In the genomic region with DNA sequence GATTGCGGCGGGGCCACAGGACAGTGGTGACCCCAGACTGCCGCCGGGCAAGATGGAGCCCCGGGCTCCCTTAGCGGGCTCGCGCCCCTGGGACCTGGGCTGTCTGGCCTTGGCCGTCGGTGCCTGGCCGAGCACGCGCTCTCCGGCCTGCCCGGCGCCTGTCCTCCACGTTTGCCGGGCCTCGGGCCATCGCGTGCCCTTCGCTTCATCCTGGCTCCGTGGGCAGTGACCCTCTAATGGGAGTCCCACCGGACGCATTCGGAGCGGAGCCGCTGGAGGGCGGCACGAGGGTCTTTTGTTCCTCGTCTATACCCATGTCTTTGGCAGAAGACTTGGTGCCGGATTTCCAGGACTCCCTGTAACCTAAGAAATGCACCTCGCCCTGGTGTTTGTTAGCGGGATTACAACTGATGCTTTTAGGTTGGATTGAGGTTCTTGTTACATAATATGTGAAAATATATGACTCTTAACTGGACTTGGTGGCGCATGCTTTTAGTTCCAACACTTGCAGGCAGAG, we compare ENCODE assay signal across 8 mouse cellular contexts. TPM values are rescaled to one million over a fixed set of nuclear protein-coding genes. Genes with fewer than 3 reads are reported as not detected.
DNase-seq lines count a peak whose midpoint lies in the region; ATAC-seq and TF ChIP-seq lines count a peak whose summit lies in the region.

No protein-coding gene starts in this region.

- H3K9ac ChIP-seq in ES-Bruce4 (ENCODE audit: low read depth, poor library complexity, severe bottlenecking), result peak overlapping the region; percentile 76
- H3K9ac ChIP-seq in forebrain, embryonic 13.5 days, result peak overlapping the region; percentile 88
- H3K9ac ChIP-seq in neural tube, embryonic 15.5 days (replicated peaks), result peak overlapping the region; percentile 65

- TF ChIP-seq CTCF in ES-Bruce4 (IDR thresholded peaks at IDR 0.05; ENCODE audit: low read depth, low read length), result peak; percentile 0

- no peaks in the 10 kb centered on the region for H3K9me3 ChIP-seq in ES-Bruce4 (replicated peaks; ENCODE audit: control insufficient read depth, insufficient read depth, low read length, poor library complexity, severe bottlenecking)
- no peaks in the 10 kb centered on the region for H3K9me3 ChIP-seq in forebrain, embryonic 13.5 days (replicated peaks)
- H3K9me3 ChIP-seq in neural tube, embryonic 15.5 days (replicated peaks), result no peaks in the 10 kb centered on the region

- no peak for TF ChIP-seq EP300 in ES-Bruce4 (IDR thresholded peaks at IDR 0.05; ENCODE audit: insufficient read depth, low read depth, low read length)

- peaks cover under 1% of the 10 kb centered on the region for H3K4me1 ChIP-seq in ES-Bruce4 (ENCODE audit: control insufficient read depth, insufficient read depth, low read length)
- peaks cover 25% of the 10 kb centered on the region for H3K4me1 ChIP-seq in forebrain, embryonic 13.5 days
- peaks cover 27% of the 10 kb centered on the region for H3K4me1 ChIP-seq in neural tube, embryonic 15.5 days

- intact Hi-C loops in heart, postnatal 14 days (cut with DNase I), result loop anchor here (5.0 kb wide), 1 partner anchor 75 kb away; the partner anchor contains the start of gene Zmym2

- H3K36me3 ChIP-seq in ES-Bruce4 (ENCODE audit: control insufficient read depth, insufficient read depth, low read length, poor library complexity, severe bottlenecking), result 0 out of 2 replicates have a peak, but pooled peaks cover 4% of the 10 kb centered on the region
- H3K36me3 ChIP-seq in forebrain, embryonic 13.5 days (ENCODE audit: poor library complexity, severe bottlenecking), result peaks cover 4% of the 10 kb centered on the region; the same call in 1 of the 2 replicates
- H3K36me3 ChIP-seq in neural tube, embryonic 15.5 days, result no peaks in the 10 kb centered on the region

- ATAC-seq in cerebellum, adult (ENCODE audit: insufficient number of reproducible peaks, low FRiP score, low TSS enrichment), result peak; percentile 43
- ATAC-seq in forebrain, embryonic 13.5 days, result peak; percentile 42
- ATAC-seq in neural tube, embryonic 15.5 days (ENCODE audit: low FRiP score), result peak; percentile 39

- no peaks in the 10 kb centered on the region for H3K27me3 ChIP-seq in ES-Bruce4 (ENCODE audit: control insufficient read depth, insufficient read depth, low read length, poor library complexity, severe bottlenecking)
- no peaks in the 10 kb centered on the region for H3K27me3 ChIP-seq in forebrain, embryonic 13.5 days
- no peaks in the 10 kb centered on the region for H3K27me3 ChIP-seq in neural tube, embryonic 15.5 days (replicated peaks)

- 1% methylated on average over 29 of the region's 35 CpGs for WGBS in forebrain, embryonic 13.5 days
- WGBS in neural tube, embryonic 15.5 days, result under 1% methylated on average over 35 of the region's 35 CpGs

- no peak for TF ChIP-seq POLR2A in ES-Bruce4 (IDR thresholded peaks at IDR 0.05; ENCODE audit: insufficient read depth, low read length)

- H3K27ac ChIP-seq in ES-Bruce4 (ENCODE audit: insufficient read depth, low read length), result no peak overlapping the region
- H3K27ac ChIP-seq in forebrain, embryonic 13.5 days, result peak overlapping the region; percentile 96
- H3K27ac ChIP-seq in neural tube, embryonic 15.5 days (replicated peaks), result peak overlapping the region; percentile 96

- peak overlapping the region; percentile 52 for H3K4me3 ChIP-seq in ES-Bruce4 (ENCODE audit: low read depth, low read length)
- peak overlapping the region; percentile 57 for H3K4me3 ChIP-seq in forebrain, embryonic 13.5 days
- H3K4me3 ChIP-seq in neural tube, embryonic 15.5 days (replicated peaks), result peak overlapping the region; percentile 64

- peak; percentile 67 to 77 for DNase-seq in heart, postnatal 14 days
- DNase-seq in layer of hippocampus, adult 11-12 months (ENCODE audit: low spot score), result peak; percentile 88
- DNase-seq in lung, adult 18-20 months, result peak; percentile 83 to 87
- peak; percentile 65 to 80 for DNase-seq in thymus, adult 18-20 months

- peak overlapping the region; percentile 65 for H3K4me2 ChIP-seq in forebrain, embryonic 13.5 days
- H3K4me2 ChIP-seq in neural tube, embryonic 15.5 days, result peak overlapping the region; percentile 69

RNA-seq across cellular contexts. Expression of gene Zmym5, which starts 1.1 kb away (rescaled TPM):
- 41.9 and 43.8 TPM in 2 replicates for polyA plus RNA-seq in ES-Bruce4 (2011; ENCODE audit: insufficient read depth, insufficient read length, low read depth, missing spikeins)
- polyA plus RNA-seq in forebrain, embryonic 13.5 days (2015; fragmentation: Nextera tagmentation; extraction: Ambion mirVana), result 31.6 and 32.5 TPM in 2 replicates
- 10 to 100 TPM; 23.9 to 24.7 TPM for total RNA-seq in heart, postnatal 14 days (2021)
- 29.8 and 31.7 TPM in 2 replicates for polyA plus RNA-seq in neural tube, embryonic 15.5 days (2015; fragmentation: Nextera tagmentation; extraction: Ambion mirVana)

RNA-seq across cellular contexts. Expression of gene Pspc1, which starts 34.5 kb away (rescaled TPM):
- polyA plus RNA-seq in ES-Bruce4 (2011; ENCODE audit: insufficient read depth, insufficient read length, low read depth, missing spikeins), result 191 and 192 TPM in 2 replicates
- 42.9 and 52.9 TPM in 2 replicates for polyA plus RNA-seq in forebrain, embryonic 13.5 days (2015; fragmentation: Nextera tagmentation; extraction: Ambion mirVana)
- total RNA-seq in heart, postnatal 14 days (2021), result 10 to 100 TPM; 13.3 to 16.4 TPM
- 34.1 and 39.8 TPM in 2 replicates for polyA plus RNA-seq in neural tube, embryonic 15.5 days (2015; fragmentation: Nextera tagmentation; extraction: Ambion mirVana)
